Mouse (Mus musculus): ENCODE measurements around the gene Fggy. TPM values are rescaled to one million over a fixed set of nuclear protein-coding genes. Genes with fewer than 3 reads are reported as not detected.

The Fggy gene
- 1.5 and 2.7 TPM in 2 replicates for polyA plus RNA-seq (2012; rRNA removed)

DNA sequence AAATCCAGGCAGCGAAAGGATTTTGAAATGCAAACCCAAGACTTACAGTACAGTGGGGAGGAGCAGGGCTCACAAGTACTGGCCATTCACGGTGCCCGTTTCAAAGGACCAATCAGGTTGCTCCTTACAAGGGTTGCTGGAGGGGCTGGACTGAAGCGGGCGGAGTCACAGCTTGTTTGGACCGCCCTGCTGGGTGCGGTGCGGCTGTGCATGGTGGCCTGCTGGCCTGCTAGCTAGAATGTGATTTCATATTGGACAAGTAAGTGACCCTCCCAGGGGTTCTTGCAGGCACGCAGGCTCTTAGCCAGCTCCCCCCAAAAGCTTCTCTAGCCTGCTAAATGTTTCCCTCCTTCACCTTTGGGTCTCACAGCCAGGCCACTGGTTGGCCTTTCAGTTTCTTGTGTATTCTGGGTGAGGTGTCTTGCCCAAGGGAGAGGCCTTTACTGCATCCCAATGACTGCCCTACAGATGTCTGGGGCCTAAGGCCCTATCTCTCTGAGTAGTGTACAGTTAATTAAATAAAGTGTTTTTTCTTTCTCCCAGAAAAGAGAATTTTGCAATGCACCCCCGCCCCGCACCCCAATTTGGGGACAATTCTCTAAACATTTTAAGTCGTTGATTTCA lies at the start of gene Fggy:
Gene Fggy (plus strand): TSS at position 175 of the 624 bp plus-strand sequence.
- Histone ChIP-seq H3K27ac (ENCODE audit: insufficient read depth, low read length) (peak within 1 kb of the TSS; percentile 54), H3K4me3 (ENCODE audit: extremely low read depth, insufficient read depth, insufficient read length) (peak within 1 kb of the TSS; percentile 64), H3K4me1 (ENCODE audit: control insufficient read depth, insufficient read depth, insufficient read length) (peaks cover 6% of the 10 kb centered on the region; the same call in 1 of the 2 replicates), H3K36me3 (ENCODE audit: control insufficient read depth, insufficient read depth, low read length) (no peaks in the 10 kb centered on the region), H3K27me3 (ENCODE audit: control insufficient read depth, insufficient read depth, low read length) (no peaks in the 10 kb centered on the region)
- peak; percentile 90 to 93 for DNase-seq (ENCODE audit: low read depth in 1 of 2, low spot score in 2 of 2)
- WGBS: 29% methylated on average over 12 of the region's 12 CpGs
- TF ChIP-seq CTCF (IDR thresholded peaks at IDR 0.05; ENCODE audit: extremely low read depth, insufficient read depth, insufficient read length, insufficient replicate concordance): no peak
- TF ChIP-seq POLR2A (IDR thresholded peaks at IDR 0.05; ENCODE audit: low read depth, low read length): no peak

- no peaks in the 10 kb centered on the region for H3K4me1 ChIP-seq (ENCODE audit: control insufficient read depth, insufficient read depth, insufficient read length)
- no peak for DNase-seq (ENCODE audit: low read depth in 1 of 2, low spot score in 2 of 2)
- 96% methylated on average over 4 of the region's 4 CpGs for WGBS
- H3K27me3 ChIP-seq (ENCODE audit: control insufficient read depth, insufficient read depth, low read length): no peaks in the 10 kb centered on the region
- H3K36me3 ChIP-seq (ENCODE audit: control insufficient read depth, insufficient read depth, low read length): no peaks in the 10 kb centered on the region
- TF ChIP-seq CTCF (IDR thresholded peaks at IDR 0.05; ENCODE audit: extremely low read depth, insufficient read depth, insufficient read length, insufficient replicate concordance) (no peak), POLR2A (IDR thresholded peaks at IDR 0.05; ENCODE audit: low read depth, low read length) (no peak)
- no peak overlapping the region for H3K4me3 ChIP-seq (ENCODE audit: extremely low read depth, insufficient read depth, insufficient read length)
- no peak overlapping the region for H3K27ac ChIP-seq (ENCODE audit: insufficient read depth, low read length)
Observed at GRCm38 (mm10) chr4:95507946-95508311, 49.4 kb upstream of the Fggy start.

DNA sequence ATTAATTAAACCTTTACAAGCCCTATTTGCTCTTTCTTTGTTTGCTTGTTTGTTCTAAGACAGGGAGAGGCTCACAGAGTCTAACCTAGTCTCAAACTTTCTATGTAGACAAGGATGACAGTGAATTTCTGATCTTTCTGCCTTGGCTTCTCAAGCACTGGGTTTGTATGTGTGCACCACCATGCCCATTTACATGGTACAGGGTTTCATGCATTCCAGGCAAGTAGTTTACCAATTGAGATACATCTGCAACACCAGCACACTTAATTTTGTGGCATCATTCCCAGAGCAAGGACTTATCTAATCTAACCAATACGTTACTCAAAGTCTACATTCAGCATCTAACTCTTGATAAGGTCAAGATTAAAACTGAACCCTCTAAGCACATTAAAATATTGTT lies 38.9 kb upstream of the Fggy start:
- Histone ChIP-seq H3K4me3 (ENCODE audit: extremely low read depth, insufficient read depth, insufficient read length) (no peak overlapping the region), H3K27me3 (ENCODE audit: control insufficient read depth, insufficient read depth, low read length) (no peaks in the 10 kb centered on the region), H3K36me3 (ENCODE audit: control insufficient read depth, insufficient read depth, low read length) (no peaks in the 10 kb centered on the region), H3K27ac (ENCODE audit: insufficient read depth, low read length) (no peak overlapping the region), H3K4me1 (ENCODE audit: control insufficient read depth, insufficient read depth, insufficient read length) (no peaks in the 10 kb centered on the region)
- WGBS: 81% methylated on average over 1 of the region's 1 CpGs
- DNase-seq (ENCODE audit: low read depth in 1 of 2, low spot score in 2 of 2): no peak
- TF ChIP-seq POLR2A (IDR thresholded peaks at IDR 0.05; ENCODE audit: low read depth, low read length) (no peak), CTCF (IDR thresholded peaks at IDR 0.05; ENCODE audit: extremely low read depth, insufficient read depth, insufficient read length, insufficient replicate concordance) (no peak)

DNA sequence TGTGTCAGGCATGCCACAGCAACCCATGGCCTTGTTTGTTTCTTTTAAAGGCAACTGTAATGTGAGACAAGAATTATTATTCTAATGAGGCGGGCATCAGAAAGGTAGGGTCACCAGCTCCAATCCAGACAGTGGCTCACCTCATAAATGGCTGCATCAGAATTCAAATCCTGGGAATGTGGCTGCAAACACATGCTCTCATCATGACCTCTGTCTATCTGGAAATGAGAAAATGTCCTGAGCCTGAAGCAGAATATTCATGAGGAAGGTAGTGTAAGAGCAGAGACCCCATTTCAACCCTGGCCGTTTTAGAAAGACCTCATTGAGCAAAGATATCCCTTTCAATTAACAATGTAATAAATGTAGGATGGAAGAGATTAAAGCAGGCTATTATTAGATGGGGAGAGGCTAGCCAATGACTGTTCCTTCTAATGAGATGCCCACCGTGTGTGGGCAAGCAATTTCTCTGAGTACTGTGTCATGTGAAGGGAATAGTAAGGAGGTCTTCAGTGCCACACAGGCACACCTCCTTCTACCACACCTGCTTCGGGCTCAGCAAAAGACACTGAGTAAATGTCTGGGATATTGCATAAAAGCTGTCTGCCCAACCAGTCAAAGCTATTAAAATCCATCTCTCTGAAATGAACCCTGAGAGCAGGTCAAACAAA lies 37.2 kb upstream of the Fggy start:
- 85% methylated on average over 4 of the region's 4 CpGs for WGBS
- no peaks in the 10 kb centered on the region for H3K36me3 ChIP-seq (ENCODE audit: control insufficient read depth, insufficient read depth, low read length)
- no peaks in the 10 kb centered on the region for H3K27me3 ChIP-seq (ENCODE audit: control insufficient read depth, insufficient read depth, low read length)

GRCm38 (mm10) chr4:95520643-95521032 lies 36.7 kb upstream of the Fggy start:
- Histone ChIP-seq H3K4me3 (ENCODE audit: extremely low read depth, insufficient read depth, insufficient read length) (no peak overlapping the region), H3K27me3 (ENCODE audit: control insufficient read depth, insufficient read depth, low read length) (no peaks in the 10 kb centered on the region), H3K36me3 (ENCODE audit: control insufficient read depth, insufficient read depth, low read length) (no peaks in the 10 kb centered on the region), H3K27ac (ENCODE audit: insufficient read depth, low read length) (no peak overlapping the region), H3K4me1 (ENCODE audit: control insufficient read depth, insufficient read depth, insufficient read length) (no peaks in the 10 kb centered on the region)
- DNase-seq (ENCODE audit: low read depth in 1 of 2, low spot score in 2 of 2): no peak
- TF ChIP-seq CTCF (IDR thresholded peaks at IDR 0.05; ENCODE audit: extremely low read depth, insufficient read depth, insufficient read length, insufficient replicate concordance) (no peak), POLR2A (IDR thresholded peaks at IDR 0.05; ENCODE audit: low read depth, low read length) (no peak)
- WGBS: 88% methylated on average over 2 of the region's 2 CpGs

More for the DNA sequence above, 37.2 kb upstream of the Fggy start:
- Histone ChIP-seq H3K4me1 (ENCODE audit: control insufficient read depth, insufficient read depth, insufficient read length) (no peaks in the 10 kb centered on the region), H3K27ac (ENCODE audit: insufficient read depth, low read length) (no peak overlapping the region), H3K4me3 (ENCODE audit: extremely low read depth, insufficient read depth, insufficient read length) (no peak overlapping the region)
- no peak for DNase-seq (ENCODE audit: low read depth in 1 of 2, low spot score in 2 of 2)
- TF ChIP-seq CTCF (IDR thresholded peaks at IDR 0.05; ENCODE audit: extremely low read depth, insufficient read depth, insufficient read length, insufficient replicate concordance) (no peak), POLR2A (IDR thresholded peaks at IDR 0.05; ENCODE audit: low read depth, low read length) (no peak)

GRCm38 (mm10) chr4:95526588-95526987 lies 30.7 kb upstream of the Fggy start:
- H3K4me3 ChIP-seq (ENCODE audit: extremely low read depth, insufficient read depth, insufficient read length): no peak overlapping the region
- DNase-seq (ENCODE audit: low read depth in 1 of 2, low spot score in 2 of 2): no peak
- H3K36me3 ChIP-seq (ENCODE audit: control insufficient read depth, insufficient read depth, low read length): no peaks in the 10 kb centered on the region
- WGBS: 36% methylated on average over 4 of the region's 4 CpGs
- no peak overlapping the region for H3K27ac ChIP-seq (ENCODE audit: insufficient read depth, low read length)
- TF ChIP-seq POLR2A (IDR thresholded peaks at IDR 0.05; ENCODE audit: low read depth, low read length): no peak
- TF ChIP-seq CTCF (IDR thresholded peaks at IDR 0.05; ENCODE audit: extremely low read depth, insufficient read depth, insufficient read length, insufficient replicate concordance): no peak
- H3K27me3 ChIP-seq (ENCODE audit: control insufficient read depth, insufficient read depth, low read length): no peaks in the 10 kb centered on the region
- H3K4me1 ChIP-seq (ENCODE audit: control insufficient read depth, insufficient read depth, insufficient read length): no peaks in the 10 kb centered on the region

- no peak overlapping the region for H3K4me3 ChIP-seq (ENCODE audit: extremely low read depth, insufficient read depth, insufficient read length)
- no peak overlapping the region for H3K27ac ChIP-seq (ENCODE audit: insufficient read depth, low read length)
- no peaks in the 10 kb centered on the region for H3K36me3 ChIP-seq (ENCODE audit: control insufficient read depth, insufficient read depth, low read length)
- no peaks in the 10 kb centered on the region for H3K27me3 ChIP-seq (ENCODE audit: control insufficient read depth, insufficient read depth, low read length)
- no peak for TF ChIP-seq POLR2A (IDR thresholded peaks at IDR 0.05; ENCODE audit: low read depth, low read length)
- TF ChIP-seq CTCF (IDR thresholded peaks at IDR 0.05; ENCODE audit: extremely low read depth, insufficient read depth, insufficient read length, insufficient replicate concordance): no peak
- no peaks in the 10 kb centered on the region for H3K4me1 ChIP-seq (ENCODE audit: control insufficient read depth, insufficient read depth, insufficient read length)
- WGBS: 80% methylated on average over 2 of the region's 2 CpGs
- DNase-seq (ENCODE audit: low read depth in 1 of 2, low spot score in 2 of 2): no peak
Observed at GRCm38 (mm10) chr4:95530757-95531156, 26.6 kb upstream of the Fggy start.
